Mouse (Mus musculus) embryo, embryonic 10.5 days (tissue): ENCODE data around the gene Umps.

Experiments
- DNase-seq: peaks from one replicate; pipeline ENCODE4 v3.0.0-alpha.2; 2015; ENCODE audit warnings: low spot score

Gene Umps

GRCm38 (mm10) chr16:33954793-33955192 is 12.0 kb downstream of the Umps start:
- no peak for DNase-seq

DNA sequence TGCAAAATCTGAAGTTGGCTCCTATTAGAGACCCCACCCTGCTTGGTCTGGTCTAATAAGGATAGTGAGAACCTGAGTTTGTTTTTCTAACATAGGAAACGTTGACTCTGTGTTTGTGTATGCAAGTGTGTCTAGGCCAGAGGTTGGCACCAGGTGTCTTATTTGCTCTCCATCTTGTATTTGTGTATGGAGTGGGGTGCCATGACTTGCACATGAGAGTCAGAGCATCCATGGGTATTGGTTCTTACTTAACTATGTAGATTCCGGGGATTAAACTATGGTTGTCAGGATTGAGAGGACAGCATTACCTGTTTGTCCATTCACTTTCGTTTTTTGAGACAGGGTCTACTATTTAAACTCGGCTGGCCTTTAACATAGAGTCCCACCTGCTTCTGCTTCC is 13.8 kb downstream of the Umps start:
- no peak for DNase-seq

DNA sequence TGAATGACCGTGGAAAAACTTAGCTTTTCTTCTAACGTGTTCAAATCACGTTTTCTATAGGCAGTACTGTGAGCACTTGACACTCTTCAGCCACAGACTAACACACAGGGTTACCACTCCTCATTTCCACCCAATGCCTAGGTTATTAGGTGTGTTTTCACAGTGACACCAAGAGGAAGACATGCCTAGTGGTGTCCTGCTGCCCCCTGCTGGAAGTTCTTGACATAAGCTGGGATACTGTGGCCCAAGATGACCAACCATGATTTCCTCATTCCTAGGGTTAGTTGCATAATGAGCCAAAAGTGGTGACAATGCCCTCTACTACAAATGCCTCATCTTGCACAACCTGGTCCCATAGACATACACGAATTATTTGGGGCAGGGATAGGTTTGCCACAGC is 16.0 kb downstream of the Umps start:
- peak; percentile 92 for DNase-seq

DNA sequence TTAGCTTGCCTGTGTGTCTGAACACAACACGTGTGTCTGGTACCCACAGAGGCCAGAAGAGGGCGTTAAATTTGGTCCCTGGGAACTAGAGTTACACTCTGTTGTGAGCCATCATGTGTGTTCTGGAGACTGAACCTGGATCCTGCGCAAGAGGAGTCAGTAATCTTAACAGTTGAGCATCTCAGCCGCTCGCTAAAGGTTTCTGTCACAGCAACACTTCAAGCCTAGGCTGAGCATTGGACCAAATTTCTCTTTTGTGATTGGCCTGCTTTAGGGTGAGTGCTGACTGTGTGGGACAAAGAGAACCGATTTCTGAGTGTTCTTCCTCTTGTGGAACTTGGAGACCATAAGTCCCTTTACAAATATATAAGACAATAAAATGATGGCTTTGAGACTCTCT is 16.5 kb downstream of the Umps start:
- no peak for DNase-seq

DNA sequence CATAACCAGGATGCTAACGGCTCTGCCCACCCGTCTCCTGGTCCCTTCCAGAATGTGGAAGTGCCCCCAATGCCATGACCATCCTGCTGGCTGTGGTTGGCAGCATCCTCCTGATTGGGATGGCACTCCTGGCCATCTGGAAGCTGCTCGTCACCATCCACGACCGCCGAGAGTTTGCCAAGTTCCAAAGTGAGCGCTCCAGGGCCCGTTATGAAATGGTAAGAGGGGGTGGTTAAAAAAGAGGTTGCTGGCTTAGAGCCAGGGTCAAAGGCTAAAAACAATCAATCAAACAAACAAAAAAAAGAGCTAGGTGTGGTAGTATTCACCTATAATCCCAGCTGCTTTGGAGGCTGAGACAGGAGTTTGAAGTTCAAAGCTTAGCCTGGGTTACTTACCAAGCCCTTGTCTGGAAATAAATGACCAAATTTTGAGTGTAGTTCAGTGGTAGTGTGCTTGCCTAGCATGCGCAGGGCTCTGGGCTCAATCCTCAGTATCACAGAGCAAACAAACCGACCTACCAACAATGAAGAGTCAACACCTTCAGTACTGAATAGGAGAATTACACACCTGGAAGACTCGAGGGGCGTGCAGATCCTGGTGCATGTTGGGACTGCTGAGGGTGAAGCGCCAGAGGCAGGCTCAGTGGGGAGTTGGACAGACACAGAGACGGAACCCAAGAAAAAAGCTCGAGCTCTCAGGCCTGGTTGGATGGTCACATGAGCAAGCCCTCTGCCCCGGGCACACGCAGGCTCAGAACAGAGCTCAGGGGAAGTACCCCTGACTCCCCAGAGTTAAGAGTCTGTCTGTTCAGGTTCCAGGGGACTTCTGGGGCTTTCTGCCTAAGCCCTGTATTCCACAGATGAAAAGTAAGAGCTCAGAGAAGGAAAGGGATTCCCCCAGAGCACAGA is 18.9 kb downstream of the Umps start:
- no peak for DNase-seq

- no peak for DNase-seq
Observed at GRCm38 (mm10) chr16:33946021-33946420, 20.8 kb downstream of the Umps start.

DNA sequence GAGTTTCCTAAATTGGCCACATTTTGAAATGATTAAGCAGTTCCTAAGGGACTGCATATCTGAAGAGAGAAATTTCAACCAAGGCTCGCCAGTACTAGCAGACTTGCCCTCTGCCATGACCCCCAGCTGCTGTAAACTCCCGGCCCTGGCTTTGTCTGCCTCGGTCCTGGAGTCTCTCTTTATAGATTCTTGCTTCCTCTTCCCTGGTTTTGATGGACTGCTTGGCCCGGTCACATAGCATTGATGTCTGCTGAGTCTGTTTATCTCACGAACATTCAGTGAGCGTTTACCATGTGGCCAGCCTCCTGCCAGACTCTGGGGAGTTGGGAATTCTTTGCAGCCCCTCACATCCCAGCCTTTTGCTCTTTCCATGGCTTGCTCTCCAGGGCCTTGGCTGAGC is 22.1 kb downstream of the Umps start:
- DNase-seq: peak; percentile 74

DNA sequence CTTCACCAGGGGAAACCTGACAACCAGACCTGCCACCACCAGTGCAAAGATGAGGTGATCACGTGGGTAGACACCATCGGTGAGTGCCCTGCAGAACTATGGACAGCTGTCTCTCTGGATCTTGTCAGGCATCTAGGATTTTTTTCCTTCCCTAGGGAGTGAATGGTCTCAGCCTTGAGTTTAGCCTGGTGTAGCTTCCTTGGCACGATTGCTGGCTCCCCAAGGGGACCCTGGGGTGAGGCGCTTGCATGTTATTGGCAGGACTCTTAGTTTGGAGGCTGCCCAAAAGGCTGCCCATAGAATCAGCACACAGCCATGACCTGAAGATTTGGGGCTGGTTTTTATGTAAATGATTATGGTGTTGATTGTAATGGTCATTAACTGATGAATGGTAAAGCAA is 22.7 kb downstream of the Umps start:
- DNase-seq: no peak

GRCm38 (mm10) chr16:33943388-33943787 is 23.4 kb downstream of the Umps start:
- DNase-seq: no peak

- DNase-seq: peak; percentile 48
Observed at GRCm38 (mm10) chr16:33942341-33942740, 24.5 kb downstream of the Umps start.

DNA sequence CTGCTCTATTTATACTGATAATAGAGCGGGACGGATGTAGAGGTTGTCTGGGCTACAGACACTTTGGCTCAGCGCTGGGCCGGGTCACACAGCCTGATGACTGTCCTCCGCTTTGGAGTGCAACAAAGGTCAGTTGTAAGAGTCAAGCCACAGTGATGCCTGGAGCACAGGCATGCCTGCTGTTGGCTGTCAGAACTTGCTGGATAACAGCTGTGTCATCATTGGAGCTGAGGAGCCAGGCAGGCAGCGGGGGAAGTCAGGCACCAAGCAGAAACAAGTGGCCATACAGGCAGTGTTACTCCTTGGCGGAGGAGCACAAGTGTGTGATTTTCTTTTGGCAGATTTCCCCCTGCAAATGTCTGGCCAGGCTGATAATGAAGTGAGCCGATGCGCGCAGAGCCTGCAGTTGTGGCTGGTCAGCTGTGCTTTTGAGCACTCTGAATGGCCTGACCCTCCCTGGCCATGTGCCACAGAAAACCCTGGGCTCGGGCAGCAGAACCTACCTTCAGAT is 25.5 kb downstream of the Umps start:
- peak; percentile 60 for DNase-seq

DNA sequence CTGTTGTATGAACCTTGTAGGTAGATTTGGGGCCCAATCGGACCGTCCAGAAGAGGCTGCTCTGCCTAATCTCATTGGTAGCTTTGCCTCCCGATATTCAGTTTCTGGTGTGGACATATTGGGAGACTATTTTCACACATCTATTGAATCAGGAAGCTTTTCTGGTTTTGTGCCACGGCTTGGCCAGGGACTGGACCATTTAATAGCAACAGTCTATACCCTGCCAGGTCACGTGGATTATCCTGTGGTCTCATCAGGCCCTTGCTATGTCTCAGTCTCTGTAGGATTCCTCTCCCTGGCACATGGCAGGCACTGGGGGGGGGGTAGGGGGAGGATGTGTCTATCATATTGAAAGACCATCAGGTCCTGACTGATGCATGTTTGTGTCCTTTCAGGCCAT is 26.7 kb downstream of the Umps start:
- no peak for DNase-seq

GRCm38 (mm10) chr16:33939636-33940035 is 27.2 kb downstream of the Umps start:
- peak; percentile 65 for DNase-seq

DNA sequence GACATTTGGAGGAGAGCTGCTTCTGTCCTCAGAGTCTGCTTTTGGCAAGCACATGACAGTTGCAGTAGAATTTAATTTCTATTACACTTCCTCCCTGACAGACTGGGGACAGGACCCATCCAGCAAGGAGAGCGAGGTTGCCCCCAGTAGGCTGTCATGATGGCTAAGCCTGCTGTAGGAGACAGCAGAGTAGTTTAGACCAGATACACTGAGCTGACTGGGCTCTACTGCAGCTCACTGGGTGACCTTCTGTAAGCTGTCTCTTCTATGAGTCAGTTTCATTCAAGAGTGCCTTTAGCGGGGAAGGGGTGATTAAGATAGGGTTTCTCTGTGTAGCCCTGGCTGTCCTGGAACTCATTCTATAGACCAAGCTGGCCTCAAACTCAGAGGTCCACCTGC is 27.7 kb downstream of the Umps start:
- DNase-seq: no peak

GRCm38 (mm10) chr16:33938311-33939132 is 28.3 kb downstream of the Umps start:
- DNase-seq: no peak

GRCm38 (mm10) chr16:33937567-33937966 is 29.3 kb downstream of the Umps start:
- DNase-seq: no peak

GRCm38 (mm10) chr16:33936885-33937284 is 30.0 kb downstream of the Umps start:
- DNase-seq: no peak

DNA sequence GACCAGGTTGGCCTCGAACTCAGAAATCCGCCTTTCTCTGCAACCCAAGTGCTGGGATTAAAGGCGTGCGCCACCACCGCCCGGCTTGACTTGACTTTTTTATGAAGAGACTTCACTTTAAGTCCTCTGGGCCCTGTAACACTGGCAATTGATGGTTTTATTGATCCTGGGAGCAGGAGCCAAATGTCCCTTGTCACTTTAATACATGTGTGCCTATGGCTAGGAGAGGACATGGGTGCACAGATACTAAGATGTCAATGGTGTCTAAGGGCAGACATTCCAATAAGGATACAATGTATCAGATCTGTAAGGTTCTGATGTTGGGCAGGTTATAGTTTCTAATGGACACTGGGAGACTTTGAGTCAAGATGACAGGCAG is 31.4 kb downstream of the Umps start:
- no peak for DNase-seq

DNA sequence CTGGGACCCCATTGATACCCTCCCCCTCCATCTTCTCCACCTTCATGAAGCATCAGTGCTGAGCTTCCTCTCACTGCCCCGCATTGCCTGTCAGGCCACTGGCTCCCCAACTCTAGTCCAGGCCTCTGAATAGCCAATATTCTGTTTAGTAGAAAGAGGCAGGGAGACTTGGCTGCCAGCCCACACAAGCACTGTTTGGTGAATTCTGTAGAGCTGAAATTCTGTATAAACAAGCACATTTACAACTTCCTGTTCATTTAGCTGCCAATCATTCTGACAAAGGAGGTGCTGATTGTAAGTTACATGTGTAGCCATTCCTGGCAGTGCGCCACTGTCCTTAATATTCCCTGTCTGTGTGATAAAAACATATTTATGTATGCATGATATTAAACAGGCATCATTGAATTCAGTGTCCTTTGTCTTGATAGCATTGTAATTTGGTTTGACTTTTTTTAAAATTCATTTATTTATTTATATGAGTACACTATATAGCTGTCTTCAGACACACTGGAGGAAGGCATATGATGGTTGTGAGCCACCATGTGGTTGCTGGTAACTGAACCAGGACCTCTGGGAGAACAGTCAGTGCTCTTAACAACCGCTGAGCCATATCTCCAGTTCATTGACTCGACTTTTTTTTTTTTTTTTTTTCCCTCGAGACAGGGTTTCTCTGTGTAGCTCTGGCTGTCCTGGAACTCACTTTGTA is 32.0 kb downstream of the Umps start:
- no peak for DNase-seq

DNA sequence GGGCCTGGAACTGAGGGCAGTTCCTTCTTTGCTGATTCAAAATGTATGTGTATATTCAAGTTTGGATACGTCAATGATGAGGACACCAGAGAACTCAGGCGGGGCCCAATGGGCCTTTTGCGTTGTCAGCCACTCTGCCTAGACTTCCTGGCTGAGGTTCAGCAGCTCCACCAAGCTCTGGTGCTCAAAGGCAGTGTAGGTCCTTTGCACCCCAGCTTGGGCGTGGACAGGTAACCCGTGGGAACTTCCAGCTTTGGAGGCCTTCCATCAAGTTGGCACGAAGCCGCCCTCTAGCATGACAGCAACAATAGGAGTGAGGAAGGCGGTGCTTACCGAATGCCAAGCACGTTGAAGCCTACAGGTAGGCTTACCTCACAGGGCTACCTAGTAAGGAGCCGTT is 33.4 kb downstream of the Umps start:
- DNase-seq: no peak

DNA sequence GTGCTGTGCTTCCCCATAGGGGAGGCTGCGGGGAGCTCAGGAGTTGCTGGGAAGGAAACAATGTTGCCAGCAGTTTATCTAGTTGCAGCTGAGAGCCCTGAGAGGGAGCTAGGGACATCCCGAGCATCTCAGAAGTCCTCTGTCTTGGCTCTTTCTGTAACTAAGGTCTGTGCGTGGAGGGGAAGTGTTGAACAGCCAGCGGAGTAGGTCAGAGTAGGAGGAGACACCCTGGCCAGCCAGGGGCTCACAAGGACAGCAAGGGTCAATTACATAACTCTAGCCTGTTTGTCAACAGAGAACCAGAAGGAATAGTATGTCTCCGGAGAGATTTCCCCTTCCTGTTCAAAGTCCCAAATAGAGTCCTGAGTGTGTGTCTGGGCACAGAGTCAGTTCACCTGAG is 34.7 kb downstream of the Umps start:
- DNase-seq: no peak

DNA sequence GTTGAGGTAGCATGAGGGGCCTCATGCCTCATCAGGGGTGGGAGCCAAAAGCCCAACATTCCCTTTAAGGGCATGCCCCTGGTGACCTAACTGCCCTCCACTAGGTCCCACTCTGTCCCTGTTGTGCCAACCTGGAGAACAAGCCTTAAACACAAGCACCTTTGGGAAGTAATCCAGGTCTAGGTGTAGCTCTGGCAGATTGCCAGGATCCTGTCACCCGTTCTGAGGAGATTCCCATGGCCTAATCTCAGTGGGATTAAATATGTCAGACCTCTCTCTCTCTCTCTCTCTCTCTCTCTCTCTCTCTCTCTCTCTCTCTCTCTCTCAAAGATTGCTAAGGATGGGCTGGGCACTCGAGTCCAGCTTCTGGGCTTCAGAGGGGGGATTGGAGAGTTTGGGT is 35.2 kb downstream of the Umps start:
- no peak for DNase-seq
